Mouse (Mus musculus): ENCODE measurements around the gene Usp15.
A peak's percentile ranks its signal among the peaks of the same experiment; 100 is the strongest.
"Not testable (repeated sequence)": the region's sequence is repeated elsewhere in the genome, so short reads cannot be mapped to it uniquely, and the experiment has no call there.

Usp15 gene

GRCm38 (mm10) chr10:123196835-123197559 is at the start of gene Usp15:
Gene Usp15 (minus strand): TSS chr10:123196995.
- peak; percentile 65 for DNase-seq (ENCODE audit: low read depth, low spot score)

- no peak for DNase-seq (ENCODE audit: low read depth, low spot score)
Observed at GRCm38 (mm10) chr10:123229420-123229819, 32.6 kb upstream of the Usp15 start.

- no peak for DNase-seq (ENCODE audit: low read depth, low spot score)
Observed at GRCm38 (mm10) chr10:123222785-123223184, 26.0 kb upstream of the Usp15 start.

GRCm38 (mm10) chr10:123209517-123209916 is 12.7 kb upstream of the Usp15 start:
- DNase-seq (ENCODE audit: low read depth, low spot score): no peak

- no peak for DNase-seq (ENCODE audit: low read depth, low spot score)
Observed at GRCm38 (mm10) chr10:123208336-123208735, 11.5 kb upstream of the Usp15 start.

GRCm38 (mm10) chr10:123206074-123206473 is 9.3 kb upstream of the Usp15 start:
- DNase-seq (ENCODE audit: low read depth, low spot score): no peak

- not testable (repeated sequence) for DNase-seq (ENCODE audit: low read depth, low spot score)
Observed at GRCm38 (mm10) chr10:123205364-123205763, 8.6 kb upstream of the Usp15 start.

- peak; percentile 47 for DNase-seq (ENCODE audit: low read depth, low spot score)
Observed at GRCm38 (mm10) chr10:123201981-123202758, 5.4 kb upstream of the Usp15 start.

- DNase-seq (ENCODE audit: low read depth, low spot score): no peak
Observed at GRCm38 (mm10) chr10:123201436-123201835, 4.6 kb upstream of the Usp15 start.

- DNase-seq (ENCODE audit: low read depth, low spot score): no peak
Observed at GRCm38 (mm10) chr10:123200996-123201395, 4.2 kb upstream of the Usp15 start.

- no peak for DNase-seq (ENCODE audit: low read depth, low spot score)
Observed at GRCm38 (mm10) chr10:123200320-123200659, 3.5 kb upstream of the Usp15 start.

- DNase-seq (ENCODE audit: low read depth, low spot score): no peak
Observed at GRCm38 (mm10) chr10:123199615-123200319, 3.0 kb upstream of the Usp15 start.

GRCm38 (mm10) chr10:123199119-123199518 is 2.3 kb upstream of the Usp15 start:
- no peak for DNase-seq (ENCODE audit: low read depth, low spot score)

GRCm38 (mm10) chr10:123198183-123198582 is 1.4 kb upstream of the Usp15 start:
- DNase-seq (ENCODE audit: low read depth, low spot score): no peak

GRCm38 (mm10) chr10:123195961-123196834 is 597 bp downstream of the Usp15 start:
- DNase-seq (ENCODE audit: low read depth, low spot score): peak; percentile 38

- DNase-seq (ENCODE audit: low read depth, low spot score): no peak
Observed at GRCm38 (mm10) chr10:123195501-123195900, 1.3 kb downstream of the Usp15 start.

GRCm38 (mm10) chr10:123191038-123191437 is 5.8 kb downstream of the Usp15 start:
- DNase-seq (ENCODE audit: low read depth, low spot score): no peak

- DNase-seq (ENCODE audit: low read depth, low spot score): no peak
Observed at GRCm38 (mm10) chr10:123187337-123187736, 9.5 kb downstream of the Usp15 start.

- DNase-seq (ENCODE audit: low read depth, low spot score): no peak
Observed at GRCm38 (mm10) chr10:123185907-123186306, 10.9 kb downstream of the Usp15 start.

GRCm38 (mm10) chr10:123183743-123184142 is 13.1 kb downstream of the Usp15 start:
- no peak for DNase-seq (ENCODE audit: low read depth, low spot score)

- peak; percentile 58 for DNase-seq (ENCODE audit: low read depth, low spot score)
Observed at GRCm38 (mm10) chr10:123183243-123183642, 13.6 kb downstream of the Usp15 start.
